Mouse (Mus musculus): ENCODE data around the gene Resp18. TPM values are rescaled to one million over a fixed set of nuclear protein-coding genes. Genes with fewer than 3 reads are reported as not detected.

The Resp18 gene
- total and polyA plus RNA-seq, 3 experiments: not detected

DNA sequence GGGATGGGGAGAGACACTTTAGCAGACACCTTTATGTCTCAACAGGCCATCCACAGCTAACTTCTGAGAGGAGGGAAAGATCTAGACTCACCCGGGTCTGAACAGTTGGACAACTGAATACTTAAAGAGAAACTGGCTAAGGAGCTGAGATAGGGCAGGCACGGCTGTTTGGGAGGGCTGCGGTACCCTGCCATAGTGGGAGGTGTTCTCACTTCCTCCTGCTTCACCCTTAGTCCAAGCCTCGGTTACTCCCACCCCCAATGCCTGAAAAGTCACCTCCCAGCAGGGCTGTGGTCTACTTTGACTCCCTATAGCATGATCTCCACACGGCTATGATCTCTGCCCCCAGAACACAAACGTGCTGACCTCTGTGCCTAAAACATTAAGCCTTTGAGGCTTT, 54.7 kb downstream of the Resp18 start:
- Histone ChIP-seq H3K27ac (ENCODE audit: insufficient read depth, low read depth) (no peak overlapping the region), H3K9me3 (replicated peaks; ENCODE audit: low read length) (peaks cover 2% of the 10 kb centered on the region), H3K9ac (ENCODE audit: insufficient read depth, low read depth) (peak overlapping the region; percentile 75), H3K36me3 (replicated peaks in 1 of 2; ENCODE audit: control insufficient read depth in 1 of 2, insufficient read depth in 1 of 2, low read length in 1 of 2) (no peaks in the 10 kb centered on the region), H3K27me3 (replicated peaks) (peaks cover 4% of the 10 kb centered on the region), H3K79me2 (replicated peaks; ENCODE audit: control insufficient read depth, extremely low read depth, insufficient read depth, poor library complexity, severe bottlenecking) (peaks cover 4% of the 10 kb centered on the region), H3K4me2 (ENCODE audit: insufficient read depth, low read depth, poor library complexity, severe bottlenecking) (peak overlapping the region; percentile 55), H3K4me1 (ENCODE audit: control insufficient read depth in 1 of 2, insufficient read depth in 2 of 2) (peaks cover 15 to 34% of the 10 kb centered on the region in 2 experiments), H3K4me3 (replicated peaks in 1 of 3; ENCODE audit: low read depth in 2 of 3, low read length in 2 of 3, poor library complexity in 1 of 3) (no peak overlapping the region)
- peak; percentile 47 for DNase-seq (ENCODE audit: extremely low read depth)
- TF ChIP-seq EP300 (IDR thresholded peaks at IDR 0.05; ENCODE audit: low read length) (peak; percentile 69), SMC3 (IDR thresholded peaks at IDR 0.05; ENCODE audit: low read depth, low read length) (no peak), CTCF (conservative IDR thresholded peaks at IDR 0.05 in 1 of 2, IDR thresholded peaks at IDR 0.05 in 1 of 2; ENCODE audit: low read depth in 2 of 2, low read length in 2 of 2) (no peak), MYC (IDR thresholded peaks at IDR 0.05; ENCODE audit: low read depth, low read length) (no peak), MAFK (IDR thresholded peaks at IDR 0.05; ENCODE audit: insufficient replicate concordance, low read length) (no peak), MEF2A (IDR thresholded peaks at IDR 0.05; ENCODE audit: borderline replicate concordance, low read depth, low read length) (0 out of 2 replicates have a peak, but pooled peaks have one; percentile 21), IRF4 (IDR thresholded peaks at IDR 0.05; ENCODE audit: low read depth, low read length) (peak; percentile 84), ZKSCAN1 (IDR thresholded peaks at IDR 0.05; ENCODE audit: borderline replicate concordance, low read depth, low read length) (no peak), USF2 (conservative IDR thresholded peaks at IDR 0.05; ENCODE audit: low read depth, low read length) (no peak)
- dilution Hi-C loops (cut with MboI; ENCODE audit: extremely low pct_ligation_motif_present, extremely low pct_unique_long_range_greater_than_20kb, low sequenced_read_pairs): no loop called here
- in situ Hi-C loops (cut with MboI; ENCODE audit: low pct_ligation_motif_present, low pct_unique_long_range_greater_than_20kb, low sequenced_read_pairs): no loop called here

DNA sequence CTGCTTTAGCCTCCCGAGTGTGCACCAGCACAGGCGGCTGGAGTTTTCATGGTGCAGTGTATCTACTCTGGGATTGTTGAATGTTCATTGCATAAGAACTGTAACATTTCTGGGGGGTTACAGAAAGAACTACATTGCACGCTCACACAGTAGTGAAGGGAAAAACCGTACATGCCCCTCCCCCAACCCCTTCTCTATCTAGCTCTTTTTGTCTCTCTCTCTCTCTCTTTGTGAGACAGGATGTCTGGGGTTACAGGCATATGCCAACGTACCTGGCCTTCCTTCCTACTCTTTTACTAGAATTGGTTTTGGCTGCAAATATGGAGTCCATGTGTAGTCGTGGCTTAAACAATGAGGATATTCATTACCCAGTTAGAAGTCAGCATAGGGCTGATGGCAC, 55.3 kb downstream of the Resp18 start:
- Histone ChIP-seq H3K36me3 (replicated peaks in 1 of 2; ENCODE audit: control insufficient read depth in 1 of 2, insufficient read depth in 1 of 2, low read length in 1 of 2) (no peaks in the 10 kb centered on the region), H3K27me3 (replicated peaks) (peaks cover 4% of the 10 kb centered on the region), H3K9ac (ENCODE audit: insufficient read depth, low read depth) (peak overlapping the region; percentile 75; the same call in 1 of the 2 replicates), H3K27ac (ENCODE audit: insufficient read depth, low read depth) (no peak overlapping the region), H3K4me3 (replicated peaks in 1 of 3; ENCODE audit: low read depth in 2 of 3, low read length in 2 of 3, poor library complexity in 1 of 3) (no peak overlapping the region), H3K4me2 (ENCODE audit: insufficient read depth, low read depth, poor library complexity, severe bottlenecking) (peak overlapping the region; percentile 55), H3K9me3 (replicated peaks; ENCODE audit: low read length) (peaks cover 2% of the 10 kb centered on the region), H3K4me1 (ENCODE audit: control insufficient read depth in 1 of 2, insufficient read depth in 2 of 2) (peaks cover 15 to 35% of the 10 kb centered on the region in 2 experiments), H3K79me2 (replicated peaks; ENCODE audit: control insufficient read depth, extremely low read depth, insufficient read depth, poor library complexity, severe bottlenecking) (peaks cover 10% of the 10 kb centered on the region)
- dilution Hi-C loops (cut with MboI; ENCODE audit: extremely low pct_ligation_motif_present, extremely low pct_unique_long_range_greater_than_20kb, low sequenced_read_pairs): no loop called here
- DNase-seq (ENCODE audit: extremely low read depth): no peak
- in situ Hi-C loops (cut with MboI; ENCODE audit: low pct_ligation_motif_present, low pct_unique_long_range_greater_than_20kb, low sequenced_read_pairs): no loop called here
- no peak for TF ChIP-seq SMC3 (IDR thresholded peaks at IDR 0.05; ENCODE audit: low read depth, low read length)
- 0 out of 2 replicates have a peak, but pooled peaks have one; percentile 7 for TF ChIP-seq IRF4 (IDR thresholded peaks at IDR 0.05; ENCODE audit: low read depth, low read length)
- peak; percentile 73 for TF ChIP-seq CHD2 (IDR thresholded peaks at IDR 0.05; ENCODE audit: low read length)

Other genes with a start within 250 kb of the Resp18 start
Only the 20 nearest of the 24 such genes appear.
- gene Nhej1, start 153.2 kb downstream of the Resp18 start, total RNA-seq (2012; rRNA removed): 2.8 and 3.4 TPM in 2 replicates
- gene Nhej1, start 153.2 kb downstream of the Resp18 start, total RNA-seq (2014; rRNA removed): 3.7 and 4.4 TPM in 2 replicates
- gene Nhej1, start 153.2 kb downstream of the Resp18 start, polyA plus RNA-seq (2012; ENCODE audit: insufficient read length, low read depth): 4.0 and 4.2 TPM in 2 replicates
- gene Slc23a3, start 144.5 kb downstream of the Resp18 start, total RNA-seq (2012; rRNA removed): not detected in 2 replicates
- not detected in 2 replicates for gene Slc23a3, start 144.5 kb downstream of the Resp18 start, total RNA-seq (2014; rRNA removed)
- not detected in 2 replicates for gene Slc23a3, start 144.5 kb downstream of the Resp18 start, polyA plus RNA-seq (2012; ENCODE audit: insufficient read length, low read depth)
- gene Cnppd1, start 135.7 kb downstream of the Resp18 start, total RNA-seq (2012; rRNA removed): 32.2 and 47.2 TPM in 2 replicates
- 10.9 and 12.3 TPM in 2 replicates for gene Cnppd1, start 135.7 kb downstream of the Resp18 start, total RNA-seq (2014; rRNA removed)
- 14.2 and 16.2 TPM in 2 replicates for gene Cnppd1, start 135.7 kb downstream of the Resp18 start, polyA plus RNA-seq (2012; ENCODE audit: insufficient read length, low read depth)
- 26.5 and 27.9 TPM in 2 replicates for gene Retreg2, start 135.6 kb downstream of the Resp18 start, total RNA-seq (2012; rRNA removed)
- gene Retreg2, start 135.6 kb downstream of the Resp18 start, total RNA-seq (2014; rRNA removed): 12.8 and 14.6 TPM in 2 replicates
- gene Retreg2, start 135.6 kb downstream of the Resp18 start, polyA plus RNA-seq (2012; ENCODE audit: insufficient read length, low read depth): 24.1 and 27.9 TPM in 2 replicates
- 30.5 and 40.7 TPM in 2 replicates for gene Zfand2b, start 109.8 kb downstream of the Resp18 start, total RNA-seq (2012; rRNA removed)
- 14.1 and 15.7 TPM in 2 replicates for gene Zfand2b, start 109.8 kb downstream of the Resp18 start, total RNA-seq (2014; rRNA removed)
- 19.5 and 20.9 TPM in 2 replicates for gene Zfand2b, start 109.8 kb downstream of the Resp18 start, polyA plus RNA-seq (2012; ENCODE audit: insufficient read length, low read depth)
- gene Abcb6, start 98.0 kb downstream of the Resp18 start, total RNA-seq (2012; rRNA removed): 26.0 and 29.0 TPM in 2 replicates
- 15.5 and 20.1 TPM in 2 replicates for gene Abcb6, start 98.0 kb downstream of the Resp18 start, total RNA-seq (2014; rRNA removed)
- gene Abcb6, start 98.0 kb downstream of the Resp18 start, polyA plus RNA-seq (2012; ENCODE audit: insufficient read length, low read depth): 19.2 and 22.3 TPM in 2 replicates
- 13.2 and 19.6 TPM in 2 replicates for gene Ankzf1, start 86.3 kb downstream of the Resp18 start, total RNA-seq (2012; rRNA removed)
- 20.4 and 21.1 TPM in 2 replicates for gene Ankzf1, start 86.3 kb downstream of the Resp18 start, total RNA-seq (2014; rRNA removed)
- 13.3 TPM in 2 replicates for gene Ankzf1, start 86.3 kb downstream of the Resp18 start, polyA plus RNA-seq (2012; ENCODE audit: insufficient read length, low read depth)
- 9.2 and 15.6 TPM in 2 replicates for gene Atg9a, start 86.2 kb downstream of the Resp18 start, total RNA-seq (2012; rRNA removed)
- gene Atg9a, start 86.2 kb downstream of the Resp18 start, total RNA-seq (2014; rRNA removed): 4.4 and 6.1 TPM in 2 replicates
- 10.1 and 12.9 TPM in 2 replicates for gene Atg9a, start 86.2 kb downstream of the Resp18 start, polyA plus RNA-seq (2012; ENCODE audit: insufficient read length, low read depth)
- 3.6 and 4.6 TPM in 2 replicates for gene Glb1l, start 67.6 kb downstream of the Resp18 start, total RNA-seq (2012; rRNA removed)
- gene Glb1l, start 67.6 kb downstream of the Resp18 start, total RNA-seq (2014; rRNA removed): 2.4 and 5.0 TPM in 2 replicates
- 10.0 and 10.8 TPM in 2 replicates for gene Glb1l, start 67.6 kb downstream of the Resp18 start, polyA plus RNA-seq (2012; ENCODE audit: insufficient read length, low read depth)
- 48.6 and 64.1 TPM in 2 replicates for gene Stk16, start 67.6 kb downstream of the Resp18 start, total RNA-seq (2012; rRNA removed)
- 58.2 and 60.6 TPM in 2 replicates for gene Stk16, start 67.6 kb downstream of the Resp18 start, total RNA-seq (2014; rRNA removed)
- 61.4 and 67.3 TPM in 2 replicates for gene Stk16, start 67.6 kb downstream of the Resp18 start, polyA plus RNA-seq (2012; ENCODE audit: insufficient read length, low read depth)
- 180 and 259 TPM in 2 replicates for gene Tuba4a, start 58.5 kb downstream of the Resp18 start, total RNA-seq (2012; rRNA removed)
- 168 and 192 TPM in 2 replicates for gene Tuba4a, start 58.5 kb downstream of the Resp18 start, total RNA-seq (2014; rRNA removed)
- 259 and 294 TPM in 2 replicates for gene Tuba4a, start 58.5 kb downstream of the Resp18 start, polyA plus RNA-seq (2012; ENCODE audit: insufficient read length, low read depth)
- gene A630095N17Rik, start 46.3 kb downstream of the Resp18 start, total RNA-seq (2012; rRNA removed): 0.30 TPM in 1 of 2 replicates, not detected in the other
- 0.74 and 1.4 TPM in 2 replicates for gene A630095N17Rik, start 46.3 kb downstream of the Resp18 start, total RNA-seq (2014; rRNA removed)
- 0.74 and 0.78 TPM in 2 replicates for gene A630095N17Rik, start 46.3 kb downstream of the Resp18 start, polyA plus RNA-seq (2012; ENCODE audit: insufficient read length, low read depth)
- gene Dnajb2, start 42.0 kb downstream of the Resp18 start, total RNA-seq (2012; rRNA removed): 13.8 and 14.7 TPM in 2 replicates
- 4.6 and 6.8 TPM in 2 replicates for gene Dnajb2, start 42.0 kb downstream of the Resp18 start, total RNA-seq (2014; rRNA removed)
- gene Dnajb2, start 42.0 kb downstream of the Resp18 start, polyA plus RNA-seq (2012; ENCODE audit: insufficient read length, low read depth): 15.2 and 15.3 TPM in 2 replicates
- gene Ptprn, start 13.9 kb downstream of the Resp18 start, total RNA-seq (2012; rRNA removed): 0.04 TPM in 1 of 2 replicates, not detected in the other
- gene Ptprn, start 13.9 kb downstream of the Resp18 start, total RNA-seq (2014; rRNA removed): not detected in 2 replicates
- 0.16 TPM in 1 of 2 replicates, not detected in the other for gene Ptprn, start 13.9 kb downstream of the Resp18 start, polyA plus RNA-seq (2012; ENCODE audit: insufficient read length, low read depth)
- 67.3 and 73.8 TPM in 2 replicates for gene Dnpep, start 39.6 kb upstream of the Resp18 start, total RNA-seq (2012; rRNA removed)
- gene Dnpep, start 39.6 kb upstream of the Resp18 start, total RNA-seq (2014; rRNA removed): 48.4 and 50.4 TPM in 2 replicates
- gene Dnpep, start 39.6 kb upstream of the Resp18 start, polyA plus RNA-seq (2012; ENCODE audit: insufficient read length, low read depth): 35.0 and 39.8 TPM in 2 replicates
- gene Des, start 81.9 kb upstream of the Resp18 start, total RNA-seq (2012; rRNA removed): 9.1 and 9.3 TPM in 2 replicates
- gene Des, start 81.9 kb upstream of the Resp18 start, total RNA-seq (2014; rRNA removed): 10.0 and 11.7 TPM in 2 replicates
- gene Des, start 81.9 kb upstream of the Resp18 start, polyA plus RNA-seq (2012; ENCODE audit: insufficient read length, low read depth): 18.9 and 20.9 TPM in 2 replicates
- gene Speg, start 96.9 kb upstream of the Resp18 start, total RNA-seq (2012; rRNA removed): 14.2 and 18.8 TPM in 2 replicates
- gene Speg, start 96.9 kb upstream of the Resp18 start, total RNA-seq (2014; rRNA removed): 13.0 and 13.1 TPM in 2 replicates
- gene Speg, start 96.9 kb upstream of the Resp18 start, polyA plus RNA-seq (2012; ENCODE audit: insufficient read length, low read depth): 30.7 and 31.7 TPM in 2 replicates
- 139 and 153 TPM in 2 replicates for gene Gmppa, start 157.5 kb upstream of the Resp18 start, total RNA-seq (2012; rRNA removed)
- 101 and 102 TPM in 2 replicates for gene Gmppa, start 157.5 kb upstream of the Resp18 start, total RNA-seq (2014; rRNA removed)
- 126 and 131 TPM in 2 replicates for gene Gmppa, start 157.5 kb upstream of the Resp18 start, polyA plus RNA-seq (2012; ENCODE audit: insufficient read length, low read depth)
- gene Asic4, start 172.0 kb upstream of the Resp18 start, total RNA-seq (2012; rRNA removed): not detected in 2 replicates
- not detected in 2 replicates for gene Asic4, start 172.0 kb upstream of the Resp18 start, total RNA-seq (2014; rRNA removed)
- not detected in 2 replicates for gene Asic4, start 172.0 kb upstream of the Resp18 start, polyA plus RNA-seq (2012; ENCODE audit: insufficient read length, low read depth)
- gene Chpf, start 200.9 kb upstream of the Resp18 start, total RNA-seq (2012; rRNA removed): 30.4 and 32.6 TPM in 2 replicates
- gene Chpf, start 200.9 kb upstream of the Resp18 start, total RNA-seq (2014; rRNA removed): 14.6 and 14.8 TPM in 2 replicates
- 17.5 and 20.6 TPM in 2 replicates for gene Chpf, start 200.9 kb upstream of the Resp18 start, polyA plus RNA-seq (2012; ENCODE audit: insufficient read length, low read depth)

Measured in CH12.LX (cell line).